Mouse (Mus musculus) granulocyte monocyte progenitor cell, adult 5-6 weeks (primary cell): ENCODE data around the gene Ttll11. TPM values are rescaled to one million over a fixed set of nuclear protein-coding genes. Genes with fewer than 3 reads are reported as not detected.
A peak's percentile ranks its signal among the peaks of the same experiment; 100 is the strongest.

ENCODE experiments used
- ATAC-seq: replicated peaks from 2 replicates; pipeline ENCODE4 v1.8.0; 2016; ENCODE audit warnings: mild to moderate bottlenecking, moderate TSS enrichment, inconsistent platforms; ENCODE audit not compliant: poor library complexity, severe bottlenecking
- total RNA-seq, 2 experiments: library from RNA; stranded (forward) in 1 of 2; stranded (reverse) in 1 of 2; fragments of 200-712, 200-1000 nt in 1 of 2; fragments of >200 nt in 1 of 2; fragmentation: Nextera tagmentation in 1 of 2; gene quantifications; 2 replicates each; pipeline ENCODE4 v1.2.3; 2014 to 2017

Gene Ttll11
- total RNA-seq (2014; fragmentation: Nextera tagmentation) (0.34 TPM in 1 of 2 replicates, not detected in the other), total RNA-seq (2017) (not detected in 2 replicates)

DNA sequence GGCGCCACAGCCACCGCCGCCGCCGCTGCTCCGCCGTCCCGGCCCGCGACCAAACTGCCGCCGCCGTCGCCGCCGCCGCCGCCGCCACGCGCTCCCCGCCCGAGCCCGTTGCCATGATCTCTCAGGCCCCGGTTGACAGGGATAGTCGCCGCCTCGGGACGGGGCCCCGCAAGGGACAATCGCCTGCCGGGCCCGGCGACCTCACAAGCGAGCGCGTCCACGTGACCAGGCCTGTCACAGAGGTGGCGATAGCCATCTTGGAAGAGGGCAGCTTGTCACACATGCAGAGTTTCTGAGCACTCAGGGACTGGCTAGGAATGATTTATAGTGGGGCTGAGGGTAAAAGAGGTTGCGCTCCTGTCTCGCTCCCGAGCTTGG lies at the start of gene Ttll11:
Gene Ttll11, minus strand, starts transcription at position 270 of the 378 bp plus-strand sequence.
- ATAC-seq: peak; percentile 69

DNA sequence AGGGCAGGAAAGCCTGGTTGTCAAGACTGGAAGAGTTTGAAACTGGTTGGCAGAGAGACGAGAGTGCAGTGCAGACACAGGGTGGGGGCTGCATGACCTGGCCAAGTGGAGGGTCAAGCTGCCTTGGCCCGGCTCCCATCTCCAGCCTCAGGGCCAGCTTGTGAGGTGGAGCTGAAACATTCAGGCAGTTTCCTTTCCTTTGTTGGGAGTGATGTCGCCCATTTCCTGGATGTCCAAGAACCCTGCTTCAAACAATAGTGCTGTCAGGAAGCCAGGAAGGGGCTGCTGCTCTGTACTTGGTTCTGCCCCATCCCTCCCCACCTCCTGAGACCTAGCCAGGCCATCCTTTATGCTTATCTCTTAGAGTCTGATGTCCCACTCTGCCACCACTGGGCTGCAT lies 43.6 kb upstream of the Ttll11 start:
- no peak for ATAC-seq

DNA sequence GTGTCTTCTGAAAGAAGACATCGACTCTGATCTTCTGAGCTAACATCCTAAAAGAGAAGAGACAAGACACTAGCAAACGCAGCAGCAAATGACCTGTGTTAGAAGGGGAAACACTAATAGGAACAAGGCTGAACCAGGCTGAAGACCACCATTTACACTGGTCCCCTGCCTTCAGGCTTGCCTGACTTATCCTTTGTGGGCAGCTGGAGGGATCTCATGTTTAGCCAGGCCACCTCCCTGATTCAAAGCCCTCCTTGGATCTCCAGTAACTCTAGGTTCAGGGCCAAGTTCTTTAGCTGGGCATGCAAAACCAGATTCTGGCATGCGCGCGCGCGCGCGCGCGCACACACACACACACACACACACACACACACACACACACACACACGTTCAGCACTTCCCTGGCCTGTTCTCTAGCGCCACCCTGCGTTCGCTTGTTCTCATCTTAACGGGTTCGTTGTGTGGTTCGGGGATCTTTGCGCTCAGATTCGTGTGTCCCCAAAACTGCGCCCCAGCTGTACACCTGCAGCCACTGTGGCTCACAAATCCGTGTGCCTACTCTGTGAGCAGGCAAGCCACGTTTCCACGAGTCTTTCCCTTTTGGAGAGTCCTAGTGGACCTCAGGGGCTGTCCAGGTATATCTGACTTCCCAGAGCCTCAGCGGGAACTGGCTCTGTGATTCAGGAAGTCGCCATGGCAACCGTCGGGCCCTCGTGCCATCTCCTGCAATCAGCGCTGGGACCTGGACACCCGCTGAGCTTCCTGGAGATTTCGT lies 41.9 kb upstream of the Ttll11 start:
- ATAC-seq: peak; percentile 92

DNA sequence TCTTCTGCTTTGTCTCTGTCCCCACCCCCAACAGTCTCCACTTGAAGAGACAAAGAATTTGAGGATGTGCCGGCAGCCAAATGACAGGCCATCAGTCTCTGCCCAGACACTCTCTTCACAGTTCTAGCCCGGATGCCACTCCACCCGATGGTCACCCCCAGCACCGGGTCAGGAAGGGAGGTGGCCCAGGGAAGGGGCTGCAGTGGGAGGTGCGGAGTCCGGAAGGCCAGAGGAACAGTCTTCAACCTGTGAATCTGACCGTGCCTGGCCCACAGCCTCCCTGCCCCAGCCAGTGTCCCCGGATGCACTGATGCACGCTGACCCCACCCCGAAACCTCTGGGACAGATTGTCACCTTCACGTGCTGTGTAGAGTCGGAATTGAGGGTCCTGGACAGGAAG lies 33.3 kb upstream of the Ttll11 start:
- ATAC-seq: no peak

DNA sequence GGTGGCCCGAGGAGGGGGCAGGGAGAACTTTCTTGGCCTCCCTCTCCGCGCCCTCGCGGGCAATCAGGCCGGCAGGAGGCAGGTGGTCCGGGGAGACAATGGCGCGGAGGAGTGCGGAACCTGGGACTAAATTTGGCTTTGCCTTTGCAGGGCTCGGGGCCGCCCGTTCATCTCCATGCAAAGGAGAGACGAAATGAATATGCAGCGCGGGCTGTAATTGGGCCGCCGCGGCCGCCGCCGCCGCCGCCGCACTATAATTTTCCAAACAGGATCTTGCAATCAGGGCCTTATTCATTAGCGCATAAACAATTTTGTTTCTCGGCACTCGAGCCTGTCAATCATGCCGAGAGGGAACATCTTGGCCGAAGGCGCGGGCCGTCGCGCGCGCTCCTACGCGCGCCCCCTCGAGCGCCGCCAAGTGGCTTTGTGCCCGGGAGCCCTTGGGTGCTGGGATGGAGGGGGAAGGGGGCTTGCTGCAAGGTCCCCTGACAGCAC lies 31.7 kb upstream of the Ttll11 start:
- peak; percentile 29; the same call in 1 of the 2 replicates for ATAC-seq

DNA sequence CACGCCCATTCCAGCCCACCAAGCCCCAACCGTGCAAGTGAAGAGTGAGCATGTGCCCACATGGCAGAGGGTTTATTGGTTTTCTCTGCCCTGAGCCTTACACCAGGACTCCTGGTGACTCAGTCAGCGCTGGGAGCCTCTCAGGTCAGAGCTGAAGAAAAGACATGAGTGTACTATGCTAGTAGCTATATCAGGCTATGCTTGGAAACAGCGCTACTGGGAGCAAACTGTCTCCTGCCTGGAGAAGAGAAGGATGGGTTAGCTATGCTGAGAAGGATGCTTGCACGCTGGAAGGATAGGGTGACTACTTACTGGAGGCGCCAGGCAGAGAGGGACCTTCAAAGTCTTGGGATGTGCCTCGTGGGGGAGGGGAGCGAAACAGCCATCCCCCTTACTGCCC lies 30.9 kb upstream of the Ttll11 start:
- ATAC-seq: no peak

DNA sequence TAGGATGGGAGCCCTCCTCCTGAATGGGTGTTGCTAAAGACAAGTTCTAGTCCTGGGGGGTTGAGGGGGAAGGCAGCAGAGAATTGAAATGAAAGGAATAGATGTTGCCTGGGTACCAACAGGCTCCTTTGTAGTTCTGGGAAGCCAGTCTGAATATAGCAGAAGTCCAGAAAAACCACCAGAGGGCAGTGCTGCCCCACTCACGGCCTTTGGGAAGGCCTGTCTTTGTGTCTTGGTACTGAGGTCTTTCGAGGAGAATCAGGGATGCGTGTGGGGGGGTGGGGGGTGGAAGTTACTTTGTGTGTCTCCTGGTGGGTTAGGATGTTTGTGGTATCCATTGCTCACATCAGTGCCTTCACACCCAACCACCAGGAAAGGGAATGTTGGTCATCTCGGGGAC lies 29.7 kb upstream of the Ttll11 start:
- peak; percentile 75 for ATAC-seq

DNA sequence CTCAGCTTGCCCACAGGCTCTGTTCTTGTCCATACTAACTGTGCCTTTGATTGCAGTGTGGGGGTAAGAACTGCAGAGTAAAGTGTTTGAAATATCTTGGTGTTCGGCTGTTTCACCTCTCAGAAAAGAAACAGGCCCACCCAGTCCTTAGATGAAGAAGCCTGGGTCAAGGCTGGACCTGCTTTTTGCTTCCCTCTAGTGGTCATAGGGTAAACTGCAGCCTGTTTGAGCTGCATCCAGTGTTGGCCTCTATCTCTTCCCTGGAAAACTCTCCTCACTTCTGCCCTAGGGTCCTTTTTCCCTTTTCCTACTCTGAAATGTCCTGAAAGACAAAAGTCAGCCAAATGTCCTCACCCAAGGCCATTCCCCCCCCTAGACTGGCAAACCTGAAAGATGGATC lies 28.4 kb upstream of the Ttll11 start:
- ATAC-seq: peak; percentile 50

DNA sequence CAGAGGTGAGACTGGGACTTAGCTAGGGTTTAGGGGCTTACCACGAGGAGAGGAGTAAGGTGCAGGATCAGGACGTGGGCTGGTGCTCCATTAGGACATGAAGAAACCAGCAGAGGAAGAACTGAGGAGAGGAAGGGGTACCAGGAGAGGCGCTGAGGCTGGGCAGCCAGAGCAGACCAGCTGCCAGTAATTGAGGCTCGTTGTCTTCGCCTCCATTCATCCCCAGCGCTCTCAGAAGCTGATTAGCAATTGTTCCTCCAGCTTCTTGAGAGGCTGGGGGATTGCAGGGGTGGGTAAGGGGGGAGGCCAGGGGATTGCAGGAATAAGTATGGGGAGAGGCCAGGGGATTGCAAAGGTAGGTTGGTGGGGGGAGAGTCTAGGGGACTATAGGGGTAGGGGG lies 22.5 kb upstream of the Ttll11 start:
- ATAC-seq: no peak

DNA sequence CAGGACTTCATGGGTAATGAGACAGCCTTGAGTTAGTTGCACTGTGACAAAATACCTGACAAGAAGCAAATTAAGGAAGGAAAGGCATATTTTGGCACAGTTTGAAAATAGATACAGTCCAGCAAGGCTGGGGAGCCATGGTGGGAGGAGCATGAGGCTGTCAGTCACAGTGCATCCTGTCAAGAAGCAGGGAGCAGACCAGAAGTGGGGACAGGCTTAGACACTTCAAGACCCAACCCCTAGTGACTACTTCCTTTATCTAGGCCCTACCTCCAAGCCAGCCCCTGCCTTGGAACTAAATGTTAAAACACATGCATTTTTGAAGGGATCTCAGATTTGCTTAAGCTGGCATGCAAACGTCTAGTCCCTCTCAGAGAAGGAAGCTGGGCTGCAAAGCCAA lies 20.7 kb upstream of the Ttll11 start:
- ATAC-seq: peak; percentile 45

DNA sequence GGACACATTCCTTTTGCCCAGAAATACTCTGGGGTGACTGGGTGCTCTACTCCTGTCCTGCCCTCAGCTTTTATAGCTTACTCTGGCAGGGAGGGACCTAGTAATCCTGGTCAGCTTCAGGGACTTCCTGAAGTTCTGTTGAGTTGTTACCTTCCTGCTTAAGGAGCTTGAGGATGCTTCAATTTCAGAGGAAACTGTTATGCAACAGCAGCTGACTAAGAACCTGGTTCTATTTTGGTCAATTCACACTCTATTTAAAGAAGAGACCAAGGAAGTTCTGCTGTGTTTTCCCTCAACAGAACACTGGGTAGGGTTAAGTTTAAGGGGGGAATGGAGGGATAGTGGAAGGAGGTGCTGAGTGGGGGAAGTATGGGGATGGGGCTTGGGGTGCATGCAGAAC lies 19.5 kb upstream of the Ttll11 start:
- ATAC-seq: no peak

DNA sequence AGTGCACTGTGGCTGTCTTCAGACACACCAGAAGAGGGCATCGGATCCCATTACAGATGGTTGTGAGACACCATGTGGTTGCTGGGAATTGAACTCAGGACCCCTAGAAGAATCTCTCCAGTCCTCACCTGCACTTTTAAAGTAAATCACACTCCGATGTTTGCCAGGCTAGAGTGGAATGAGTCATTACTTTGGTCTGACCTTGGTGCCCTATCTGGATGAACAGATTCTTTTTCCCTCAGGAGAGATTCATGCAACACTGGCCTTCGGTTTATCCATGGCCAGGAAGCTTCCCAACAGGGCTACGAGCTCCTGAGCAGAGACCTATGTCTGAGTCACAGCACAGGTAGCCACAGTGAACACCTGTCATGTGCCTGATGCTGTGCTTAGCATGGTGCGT lies 18.7 kb upstream of the Ttll11 start:
- ATAC-seq: no peak

DNA sequence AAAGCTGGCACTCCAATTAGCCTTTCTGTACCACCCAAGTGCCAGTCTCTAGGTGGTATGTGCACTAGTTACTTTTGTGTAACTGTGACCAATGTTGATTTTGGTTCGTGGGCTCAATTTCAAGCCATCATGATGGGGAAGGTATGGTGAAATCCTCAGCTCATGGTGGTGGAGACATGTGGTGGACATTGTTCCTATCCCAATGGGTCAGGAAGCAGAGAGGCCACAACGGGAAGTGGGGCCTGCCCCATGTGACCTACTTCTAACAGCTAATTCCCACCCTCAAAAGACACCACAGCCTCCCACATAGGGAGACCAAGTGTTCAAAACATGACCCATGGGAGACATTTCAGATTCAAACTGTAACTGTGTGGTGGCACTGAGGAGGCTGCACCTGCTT lies 17.0 kb upstream of the Ttll11 start:
- ATAC-seq: peak; percentile 76

DNA sequence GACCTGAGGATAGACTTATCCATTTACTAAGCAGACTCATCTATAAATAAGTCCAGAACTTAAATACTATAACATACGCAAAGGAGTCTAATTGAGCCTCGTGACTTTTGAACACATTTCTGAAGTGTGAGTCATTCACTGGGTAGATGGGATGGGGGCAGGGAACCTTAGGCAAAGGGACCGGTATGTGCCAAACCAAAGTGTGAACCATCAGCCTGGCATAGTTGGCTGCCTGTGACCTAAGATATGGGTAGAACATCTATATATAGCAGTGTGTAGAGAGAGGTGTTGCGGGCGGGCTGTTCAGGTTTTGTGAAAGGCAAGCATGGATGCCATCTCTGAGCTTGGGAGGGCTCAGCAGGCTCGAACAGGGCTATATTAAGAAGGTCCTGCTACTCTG lies 14.6 kb upstream of the Ttll11 start:
- ATAC-seq: no peak

DNA sequence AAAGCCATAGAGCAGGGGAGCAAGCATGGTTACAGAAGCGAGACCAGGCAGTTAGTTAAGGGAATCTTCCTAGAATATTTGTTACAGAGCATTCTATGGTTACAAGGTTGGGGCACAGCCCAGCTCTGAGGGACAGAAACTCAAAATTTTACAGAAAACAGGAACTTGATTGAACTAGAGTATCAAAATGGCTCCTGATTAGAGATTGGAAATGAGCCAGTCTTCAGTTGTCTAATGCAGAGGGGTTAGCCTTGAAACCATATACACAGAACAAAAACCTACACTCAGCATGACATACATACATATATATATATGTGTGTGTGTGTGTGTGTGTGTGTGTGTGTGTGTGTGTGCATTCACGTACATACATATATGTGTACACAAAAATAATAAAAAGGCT lies 13.8 kb upstream of the Ttll11 start:
- ATAC-seq: no peak

DNA sequence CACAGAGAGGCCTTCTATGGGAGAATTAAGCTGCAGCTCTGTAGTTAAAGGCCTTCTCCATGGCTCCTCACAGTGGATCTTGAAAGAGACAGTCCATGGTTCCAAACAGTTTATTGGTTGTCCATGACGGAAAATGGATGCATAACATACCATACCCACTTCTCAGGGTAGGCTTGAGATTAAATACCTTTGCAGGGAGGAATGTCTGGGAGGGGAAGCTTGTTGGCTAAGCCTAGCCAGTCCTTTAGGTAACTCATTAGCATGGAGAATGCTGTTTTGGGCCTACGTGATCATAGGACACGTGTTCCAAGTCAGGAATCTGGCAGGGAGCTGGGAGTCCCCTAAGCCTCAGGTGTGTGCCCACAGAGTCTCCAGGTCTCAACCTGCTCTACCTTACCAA lies 12.5 kb upstream of the Ttll11 start:
- ATAC-seq: no peak

DNA sequence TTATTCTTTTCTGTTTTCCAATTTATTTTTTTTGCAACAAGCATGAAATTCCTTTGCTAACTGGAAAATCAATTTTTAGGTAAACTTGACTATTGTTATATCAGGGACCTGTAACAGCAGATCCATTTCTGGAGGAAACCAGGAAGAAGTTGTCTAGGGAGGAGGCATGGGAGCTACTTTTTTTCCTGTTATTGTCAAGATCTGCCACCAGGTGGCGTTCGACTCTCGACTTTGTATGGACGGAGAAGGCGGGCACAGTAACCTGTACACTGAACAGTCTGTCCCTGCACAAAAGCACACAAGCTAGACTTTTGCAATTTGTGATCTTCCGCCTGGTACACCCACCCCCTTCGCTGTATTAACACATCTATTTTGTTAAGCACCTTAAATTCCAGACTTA lies 4.2 kb upstream of the Ttll11 start:
- ATAC-seq: peak; percentile 44

DNA sequence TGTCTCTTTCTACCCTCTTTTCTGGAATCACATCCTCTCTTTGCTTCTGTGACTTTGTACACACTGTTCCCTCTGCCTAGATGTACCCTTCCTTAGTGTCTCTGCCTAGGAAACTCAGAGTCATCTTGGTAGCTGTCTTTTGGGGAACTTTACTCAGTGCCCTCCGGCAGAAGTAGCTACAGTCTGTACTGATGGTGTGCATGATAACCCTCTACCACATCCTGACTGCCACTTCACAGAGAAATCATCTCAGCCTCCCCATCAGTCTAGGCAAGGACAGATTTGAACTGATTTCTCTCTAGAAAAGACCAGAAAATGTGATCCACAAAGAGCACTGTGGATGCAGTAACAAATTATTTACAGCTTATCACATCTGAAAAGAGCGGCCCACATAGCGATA lies 2.2 kb upstream of the Ttll11 start:
- no peak; the same call in 1 of the 2 replicates for ATAC-seq

DNA sequence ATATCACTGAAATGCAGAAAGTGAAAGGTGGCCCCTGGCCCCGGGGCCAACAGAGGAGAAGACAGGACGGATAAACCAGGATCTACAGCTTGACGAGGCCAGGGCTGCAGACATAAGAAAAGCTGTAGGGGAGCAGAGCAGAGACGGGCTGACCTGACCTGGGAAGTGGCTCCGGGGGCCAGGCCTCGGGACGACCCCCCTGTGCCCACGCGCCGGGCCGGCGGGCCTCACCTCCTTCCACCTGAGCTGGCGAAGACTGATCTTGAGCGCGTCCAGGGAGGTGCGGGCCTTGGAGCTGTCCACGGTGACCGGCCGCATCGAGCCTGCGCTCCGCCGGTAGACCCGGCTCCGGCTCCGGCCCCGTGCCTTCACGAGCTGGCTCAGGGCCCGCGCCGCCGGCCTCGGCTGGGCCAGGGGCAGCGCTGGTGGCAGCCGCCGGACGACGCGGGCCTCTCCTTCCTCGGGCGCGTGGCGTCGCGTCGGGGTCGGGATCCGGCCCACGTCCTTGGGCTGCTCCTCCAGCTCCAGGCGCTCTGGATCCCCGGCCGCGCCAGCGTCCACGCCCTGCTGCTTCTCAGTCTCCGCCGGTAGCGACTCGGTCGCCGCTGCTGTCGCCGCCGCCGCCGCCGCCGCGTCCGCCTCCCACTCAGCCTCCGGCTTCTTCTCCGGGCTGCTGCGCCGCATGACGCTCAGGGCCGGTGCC lies 621 bp downstream of the Ttll11 start:
- peak; percentile 10 for ATAC-seq

DNA sequence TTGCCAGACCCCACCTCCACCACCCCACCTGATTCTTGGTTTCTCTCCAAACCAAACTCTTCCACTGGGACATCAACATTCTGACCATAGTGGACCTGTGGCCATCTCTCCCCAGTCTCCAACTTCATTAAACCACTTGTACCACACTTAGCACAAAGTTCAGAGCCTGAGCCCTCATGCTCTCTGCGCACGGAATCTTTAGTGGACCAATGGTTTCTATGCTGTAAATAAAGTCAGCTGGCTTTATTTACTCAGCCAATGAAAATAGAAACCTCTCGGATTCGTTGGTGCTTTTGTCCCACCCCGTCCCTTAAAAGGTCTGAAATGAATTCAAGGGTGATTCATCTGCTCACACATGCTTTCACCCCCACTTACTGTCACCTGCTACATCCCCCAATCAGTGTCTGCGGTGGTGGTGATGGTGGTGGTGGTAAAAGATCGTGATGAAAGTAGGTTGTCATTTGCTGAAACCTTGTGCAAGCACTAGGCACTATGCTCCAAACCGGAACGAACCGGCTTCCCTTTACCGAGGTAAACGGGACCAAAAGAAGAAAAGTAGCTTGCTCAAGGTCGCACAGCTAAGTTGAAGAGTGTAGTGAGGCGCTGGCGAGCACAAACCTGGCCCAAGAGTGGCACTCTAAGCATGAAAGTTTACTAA lies 1.3 kb downstream of the Ttll11 start:
- peak; percentile 80 for ATAC-seq

DNA sequence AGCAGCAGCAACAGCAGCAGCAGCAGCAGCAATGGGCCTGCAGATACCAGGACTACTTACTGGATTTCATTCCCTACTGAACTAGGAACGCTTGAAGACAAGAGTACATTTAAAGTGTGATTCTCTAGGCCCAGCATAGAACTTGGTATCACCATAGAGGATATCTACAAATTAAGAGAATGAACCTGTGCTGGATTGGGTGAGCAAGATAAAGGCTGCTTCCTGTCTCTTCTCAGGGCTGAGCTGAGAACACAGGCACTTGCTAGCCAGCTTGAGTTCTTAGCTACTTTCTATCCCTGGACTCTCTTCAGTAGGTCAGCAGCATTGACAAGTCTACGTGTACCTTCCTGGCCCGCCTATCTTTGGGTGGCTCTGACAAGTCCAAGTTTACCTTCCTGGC lies 2.0 kb downstream of the Ttll11 start:
- ATAC-seq: no peak
